Mouse (Mus musculus): ENCODE results near the gene Gpr152.
"Not testable (repeated sequence)": the region's sequence is repeated elsewhere in the genome, so short reads cannot be mapped to it uniquely, and the experiment has no call there.

Gene Gpr152

DNA sequence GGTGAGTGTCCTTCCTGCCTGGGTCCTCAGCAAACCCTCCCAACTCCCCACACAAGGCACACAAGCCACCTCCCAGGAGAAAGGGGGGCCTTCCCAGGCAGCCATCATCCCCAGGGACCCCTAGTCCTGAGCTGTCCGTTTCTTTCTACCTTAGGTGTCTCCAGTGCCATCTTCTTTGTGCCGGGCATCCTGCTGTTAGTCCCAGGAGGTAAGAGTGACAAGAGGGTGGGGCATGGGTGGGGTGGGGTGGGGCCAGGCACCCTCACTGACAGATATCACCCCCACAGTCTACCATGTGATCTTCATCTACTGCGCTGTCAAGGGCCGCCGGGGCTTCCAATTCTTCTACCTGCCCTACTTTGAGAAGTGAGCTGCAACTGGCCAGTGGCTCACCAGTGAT is 8.5 kb upstream of the Gpr152 start:
- DNase-seq (ENCODE audit: low spot score in 2 of 2) = no peak

DNA sequence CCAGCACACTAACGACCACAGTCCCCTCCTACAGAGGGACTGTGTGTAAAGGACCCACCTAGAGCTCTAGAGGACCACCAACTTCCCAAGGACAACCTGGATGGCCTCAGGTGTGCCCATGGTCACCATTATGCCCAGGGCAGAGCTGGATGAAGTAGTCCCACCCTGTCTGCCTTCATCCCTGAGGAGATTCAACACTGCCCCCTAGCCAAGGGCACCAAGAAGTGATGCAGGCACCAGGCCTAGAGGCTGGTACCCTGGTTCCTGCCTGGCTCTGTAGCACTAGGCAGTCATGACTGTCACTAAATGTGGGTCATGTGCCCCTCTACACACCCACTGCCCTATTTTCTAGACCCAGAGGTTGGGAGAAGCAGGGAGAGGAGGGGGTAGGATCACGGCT is 7.8 kb upstream of the Gpr152 start:
- DNase-seq (ENCODE audit: low spot score in 2 of 2) = no peak

DNA sequence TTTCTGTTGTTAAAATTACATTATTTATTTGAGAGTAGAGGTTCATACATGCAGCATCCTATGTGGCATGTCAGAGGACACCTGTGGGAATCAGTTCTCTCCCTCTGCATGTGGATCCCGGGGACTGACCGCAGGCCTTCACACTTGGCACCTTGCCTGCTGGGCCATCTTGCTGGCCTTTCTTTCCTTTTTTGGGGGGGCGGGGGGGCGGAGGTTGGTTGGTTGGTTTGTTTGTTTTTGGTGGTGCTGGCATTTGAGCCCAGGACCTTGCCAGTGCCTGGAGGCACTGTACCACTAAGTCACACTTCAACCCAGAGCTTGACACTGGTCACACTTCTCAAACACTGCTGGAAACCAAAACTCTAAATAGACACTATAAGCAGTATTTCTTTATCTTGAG is 5.2 kb upstream of the Gpr152 start:
- DNase-seq (ENCODE audit: low spot score in 2 of 2) = no peak

DNA sequence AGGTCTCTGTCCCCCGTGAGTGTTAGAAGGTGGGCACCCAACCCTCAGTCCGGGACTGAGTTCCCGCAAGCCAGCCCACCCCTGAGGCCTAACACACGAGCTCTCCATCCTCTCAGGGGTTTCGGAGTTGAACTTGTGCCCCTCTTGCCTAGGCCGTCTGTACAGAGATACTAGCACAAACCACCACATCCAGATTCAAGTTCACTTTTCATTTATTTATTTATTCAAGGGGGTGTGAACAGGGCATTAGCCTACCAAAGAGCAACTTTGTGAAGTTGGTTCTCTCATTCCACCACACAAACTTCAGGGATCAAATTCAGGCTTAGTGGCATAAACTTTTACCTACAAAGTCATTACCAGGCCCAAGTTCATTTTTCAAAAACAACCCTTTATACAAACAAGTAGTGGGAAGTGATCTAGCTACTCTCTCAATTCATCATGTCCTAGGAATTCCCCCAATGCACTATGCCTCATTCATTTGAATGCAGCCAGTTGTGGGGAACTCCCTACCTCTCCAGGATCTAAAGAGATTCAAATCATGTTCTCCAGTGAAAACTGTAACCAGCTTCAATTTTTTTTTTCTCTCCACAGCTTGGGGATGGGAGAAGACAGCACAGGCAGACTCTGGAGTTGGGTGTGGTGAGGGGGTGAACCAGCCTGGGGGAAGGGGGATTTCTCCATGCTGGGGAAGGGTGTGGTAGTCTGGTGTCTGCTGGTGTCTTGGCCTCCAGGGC is 4.2 kb upstream of the Gpr152 start:
- DNase-seq (ENCODE audit: low spot score in 2 of 2) = not testable (repeated sequence)

DNA sequence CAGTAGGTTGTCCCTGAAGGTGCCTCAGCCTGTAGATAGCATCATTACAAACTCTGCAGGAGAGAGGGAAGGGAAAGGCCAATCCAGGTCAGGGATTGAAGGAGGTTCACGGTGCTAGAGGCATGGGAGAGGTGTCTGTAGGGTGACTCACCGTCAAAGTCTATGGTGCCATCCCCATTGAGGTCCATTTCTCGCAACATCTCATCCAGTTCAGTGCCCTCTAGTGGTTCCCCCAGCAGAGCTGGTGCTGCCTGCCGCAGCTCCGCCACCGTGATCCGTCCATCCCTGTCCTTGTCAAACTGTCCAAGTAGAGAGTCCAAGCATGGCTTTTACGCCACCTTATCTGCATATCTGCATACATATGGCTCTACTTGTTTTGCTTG is 3.6 kb upstream of the Gpr152 start:
- not testable (repeated sequence) for DNase-seq (ENCODE audit: low spot score in 2 of 2)

DNA sequence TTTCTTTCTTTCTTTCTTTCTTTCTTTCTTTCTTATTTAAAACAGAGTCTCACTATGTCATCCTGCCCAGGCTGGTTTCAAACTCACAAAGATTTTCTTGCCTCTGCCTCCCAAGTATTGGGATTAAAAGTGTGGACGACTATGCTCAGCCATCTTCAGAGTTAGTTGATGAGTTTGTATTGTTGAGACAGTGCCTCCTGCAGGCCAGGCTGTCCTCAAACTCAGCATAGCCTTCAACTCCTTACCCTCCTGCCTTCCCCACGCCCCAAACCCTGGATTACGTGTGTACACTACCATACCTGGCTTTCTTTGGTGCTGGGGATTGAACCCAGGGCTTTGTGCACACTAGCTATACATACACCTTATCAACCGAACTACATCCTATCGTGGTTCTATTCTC is 3.1 kb upstream of the Gpr152 start:
- no peak for DNase-seq (ENCODE audit: low spot score in 2 of 2)

DNA sequence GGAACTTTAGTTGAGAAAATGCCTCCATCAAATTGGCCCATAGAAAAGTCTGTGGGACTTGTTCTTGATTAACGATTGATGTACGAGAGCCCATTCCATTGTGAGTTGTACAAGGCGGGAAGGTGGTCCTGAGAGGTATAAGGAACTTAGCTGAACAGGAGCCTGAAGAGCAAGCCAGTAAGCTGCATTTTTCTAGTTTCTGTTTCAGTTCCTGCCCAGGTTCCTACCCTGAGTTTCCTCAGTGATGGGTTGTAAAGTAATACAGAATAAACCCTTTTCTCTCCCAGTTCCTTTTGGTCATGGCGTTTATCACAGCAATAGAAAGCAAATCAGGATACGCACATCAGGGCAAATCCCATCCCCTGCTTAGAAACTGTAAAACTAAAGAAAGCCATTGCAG is 1.7 kb upstream of the Gpr152 start:
- no peak for DNase-seq (ENCODE audit: low spot score in 2 of 2)

DNA sequence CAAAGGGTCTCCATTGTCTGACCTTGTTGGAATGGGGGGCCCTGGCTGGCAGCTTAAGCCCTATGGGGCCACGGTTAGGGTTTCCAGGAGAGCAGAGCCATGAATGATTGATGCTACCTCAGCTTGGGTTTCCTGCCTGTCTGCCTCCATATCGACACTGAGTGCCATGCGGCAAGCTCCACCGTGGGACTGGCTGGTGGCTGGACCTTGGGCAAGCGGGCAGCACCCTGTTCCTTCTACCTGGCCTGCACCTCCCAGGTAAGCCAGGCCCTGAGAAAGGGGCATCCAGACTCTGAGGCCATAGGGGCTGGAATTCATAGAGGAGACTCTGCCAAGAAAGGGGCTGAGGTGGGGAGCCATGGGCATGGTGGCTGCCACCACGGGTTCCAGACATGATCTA is 560 bp downstream of the Gpr152 start:
- no peak for DNase-seq (ENCODE audit: low spot score in 2 of 2)

DNA sequence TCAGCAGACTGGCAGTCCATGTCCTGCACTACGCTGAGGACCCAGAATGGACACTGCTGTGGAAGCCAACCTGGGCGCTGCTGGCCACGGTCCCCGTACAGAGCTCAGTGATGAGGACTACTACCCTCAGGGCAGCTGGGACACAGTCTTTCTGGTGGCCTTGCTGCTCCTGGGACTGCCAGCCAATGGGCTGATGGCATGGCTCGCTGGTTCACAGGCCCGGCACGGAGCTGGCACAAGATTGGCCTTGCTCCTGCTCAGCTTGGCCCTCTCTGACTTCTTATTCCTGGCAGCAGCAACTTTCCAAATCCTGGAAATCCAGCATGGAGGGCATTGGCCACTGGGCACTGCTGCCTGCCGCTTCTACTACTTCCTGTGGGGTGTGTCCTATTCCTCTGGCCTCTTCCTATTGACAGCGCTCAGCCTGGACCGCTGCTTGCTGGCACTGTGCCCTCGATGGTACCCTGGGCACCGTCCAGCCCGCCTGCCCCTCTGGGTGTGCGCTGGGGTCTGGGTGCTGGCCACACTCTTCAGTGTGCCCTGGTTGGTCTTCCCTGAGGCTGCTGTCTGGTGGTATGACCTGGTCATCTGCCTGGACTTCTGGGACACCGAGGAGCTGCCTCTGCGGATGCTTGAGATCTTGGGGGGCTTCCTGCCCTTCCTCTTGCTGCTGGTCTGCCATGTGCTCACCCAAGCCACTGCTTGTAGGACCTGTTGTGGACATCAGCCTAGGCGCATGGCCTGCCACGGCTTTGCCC is 3.0 kb downstream of the Gpr152 start:
- no peak for DNase-seq (ENCODE audit: low spot score in 2 of 2)

DNA sequence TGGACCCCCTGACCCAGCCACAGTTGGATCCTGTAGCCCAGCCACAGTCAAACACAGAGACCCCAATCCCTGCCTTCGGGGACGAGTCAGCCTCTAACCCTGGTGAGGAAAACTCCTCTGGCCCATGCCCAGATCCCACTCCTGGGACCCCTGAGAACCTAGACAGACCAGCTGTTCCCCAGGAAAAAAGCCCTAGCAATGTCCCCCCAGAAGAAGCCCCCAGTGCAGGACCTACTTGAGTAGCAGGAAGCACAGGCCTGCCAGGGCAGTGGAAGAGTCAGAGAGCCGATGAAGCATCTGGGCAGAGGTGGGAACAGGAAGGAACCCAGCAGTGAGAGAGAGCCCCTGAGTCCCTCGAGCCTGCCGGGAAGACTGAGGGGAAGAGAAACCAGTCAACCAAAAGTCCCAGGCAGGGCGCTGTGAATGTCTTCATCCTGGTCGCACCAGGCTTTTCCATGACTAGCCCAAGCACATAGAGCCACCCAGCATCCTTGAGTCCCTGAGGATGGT is 4.2 kb downstream of the Gpr152 start, which contains the start of gene Cabp4:
TSS of gene Cabp4 (minus strand) at position 275 of the 510 bp plus-strand sequence.
- DNase-seq (ENCODE audit: low spot score in 2 of 2) = no peak

DNA sequence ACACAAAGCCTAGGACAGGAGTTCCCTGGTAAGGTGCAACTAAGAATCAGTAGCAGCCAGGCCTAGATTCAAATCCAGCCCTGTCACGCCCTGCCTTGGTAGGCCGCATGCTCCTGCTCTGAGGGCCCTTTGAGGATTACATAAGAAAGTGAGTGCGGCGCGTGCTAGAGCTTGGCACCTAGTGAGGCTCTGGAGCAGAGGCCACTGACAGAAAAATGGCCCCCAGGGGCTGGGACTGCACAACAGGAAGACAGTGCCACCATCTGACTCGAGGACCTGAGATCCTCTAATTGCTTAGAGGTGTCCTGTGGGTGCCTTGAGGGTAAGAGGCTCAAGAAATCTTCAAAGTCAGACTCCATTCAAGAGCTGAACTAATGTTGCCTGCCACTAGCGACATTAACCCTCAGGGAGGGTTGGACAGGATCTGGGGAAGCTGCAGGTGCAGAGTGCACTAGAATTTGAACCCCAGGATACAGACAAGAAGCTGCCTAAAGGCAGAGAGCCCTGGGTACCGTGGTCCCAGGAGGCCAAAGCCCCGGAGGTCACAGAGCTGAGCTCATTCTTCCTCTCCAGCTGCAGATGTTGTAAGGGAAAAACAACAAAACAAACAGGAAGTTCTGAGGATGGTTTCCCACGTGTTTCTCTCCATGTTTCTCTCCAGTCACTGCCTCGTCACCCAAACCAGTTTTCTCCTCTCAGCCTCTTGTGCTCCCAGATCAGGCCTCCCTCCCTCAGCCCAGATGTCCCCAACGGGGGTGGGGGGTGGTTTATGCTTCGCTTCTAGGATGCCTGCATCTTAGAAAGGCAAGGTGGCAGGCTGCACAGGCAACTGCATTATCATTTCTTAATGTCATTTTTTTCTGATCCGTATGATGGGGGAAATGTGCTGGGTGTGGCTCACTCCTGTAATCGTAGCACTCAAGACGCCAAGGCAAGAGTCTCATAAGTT is 5.2 kb downstream of the Gpr152 start:
- DNase-seq (ENCODE audit: low spot score in 2 of 2) = no peak

DNA sequence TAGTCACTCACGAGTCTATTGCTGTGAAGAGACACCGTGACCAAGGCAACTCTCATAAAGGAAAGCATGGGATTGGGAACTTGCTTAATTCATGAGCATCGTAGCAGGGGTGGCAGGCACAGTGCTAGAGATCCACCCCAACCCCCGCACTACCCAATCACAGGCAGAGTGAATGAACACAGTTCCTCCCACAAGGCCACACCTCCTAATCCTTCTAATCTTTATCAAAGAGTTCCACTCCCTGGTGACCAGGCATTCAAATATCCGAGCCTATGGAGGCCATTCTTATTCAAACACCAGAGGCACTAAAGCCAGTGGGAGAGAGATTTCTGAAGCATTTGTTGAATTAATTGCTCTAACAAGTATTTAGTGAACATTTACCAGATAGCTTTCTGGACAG is 6.3 kb downstream of the Gpr152 start:
- no peak for DNase-seq (ENCODE audit: low spot score in 2 of 2)

DNA sequence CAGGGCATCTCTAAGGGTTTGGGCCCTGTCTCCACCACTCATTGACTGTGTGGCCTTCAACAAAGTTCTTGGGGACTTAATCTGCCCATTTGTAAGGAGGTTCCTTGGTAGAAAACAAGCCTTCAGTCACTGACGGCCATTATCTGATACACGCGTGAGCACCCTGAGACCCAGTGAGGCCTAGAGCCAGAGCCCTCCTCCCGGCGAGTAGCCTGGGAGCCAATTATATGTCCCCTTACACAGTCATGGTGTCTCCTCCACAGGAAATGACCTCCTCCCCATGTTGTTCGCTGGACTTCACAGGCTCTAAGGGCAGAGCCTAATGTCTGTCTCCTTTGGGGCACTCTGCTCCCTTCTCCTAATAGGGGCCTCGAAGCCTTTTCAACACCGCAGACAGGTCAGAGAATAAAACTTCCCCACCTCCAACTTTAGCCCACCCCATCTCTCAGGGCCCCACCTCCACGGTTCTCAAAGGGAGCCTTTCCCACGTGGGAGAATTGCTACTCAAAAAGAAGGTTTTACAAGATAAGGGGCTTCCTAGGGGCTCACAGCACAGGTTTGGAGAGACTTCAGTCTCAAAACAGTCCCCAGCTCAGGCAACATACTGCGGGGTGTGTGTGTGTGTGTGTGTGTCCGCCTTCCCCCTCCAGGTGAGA is 6.9 kb downstream of the Gpr152 start:
- no peak for DNase-seq (ENCODE audit: low spot score in 2 of 2)

DNA sequence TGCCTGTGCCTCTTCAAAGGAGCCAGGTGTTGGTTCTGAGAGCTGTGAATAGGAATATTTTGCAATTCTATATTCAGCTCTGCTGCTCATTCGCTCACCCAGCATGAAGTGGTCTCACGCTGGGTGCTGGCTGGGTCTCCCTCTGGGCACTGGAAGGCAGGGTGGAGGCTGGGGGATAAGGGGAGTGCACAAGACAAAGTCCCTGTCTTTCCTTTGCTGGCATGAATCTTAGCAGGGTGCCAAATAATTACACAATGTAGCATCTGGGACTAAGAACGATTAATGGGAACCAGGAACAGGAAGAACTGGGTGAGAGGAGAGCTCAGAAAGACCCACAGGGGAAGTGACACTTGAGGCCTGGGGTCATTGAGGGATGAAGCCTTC is 7.4 kb downstream of the Gpr152 start:
- no peak for DNase-seq (ENCODE audit: low spot score in 2 of 2)

DNA sequence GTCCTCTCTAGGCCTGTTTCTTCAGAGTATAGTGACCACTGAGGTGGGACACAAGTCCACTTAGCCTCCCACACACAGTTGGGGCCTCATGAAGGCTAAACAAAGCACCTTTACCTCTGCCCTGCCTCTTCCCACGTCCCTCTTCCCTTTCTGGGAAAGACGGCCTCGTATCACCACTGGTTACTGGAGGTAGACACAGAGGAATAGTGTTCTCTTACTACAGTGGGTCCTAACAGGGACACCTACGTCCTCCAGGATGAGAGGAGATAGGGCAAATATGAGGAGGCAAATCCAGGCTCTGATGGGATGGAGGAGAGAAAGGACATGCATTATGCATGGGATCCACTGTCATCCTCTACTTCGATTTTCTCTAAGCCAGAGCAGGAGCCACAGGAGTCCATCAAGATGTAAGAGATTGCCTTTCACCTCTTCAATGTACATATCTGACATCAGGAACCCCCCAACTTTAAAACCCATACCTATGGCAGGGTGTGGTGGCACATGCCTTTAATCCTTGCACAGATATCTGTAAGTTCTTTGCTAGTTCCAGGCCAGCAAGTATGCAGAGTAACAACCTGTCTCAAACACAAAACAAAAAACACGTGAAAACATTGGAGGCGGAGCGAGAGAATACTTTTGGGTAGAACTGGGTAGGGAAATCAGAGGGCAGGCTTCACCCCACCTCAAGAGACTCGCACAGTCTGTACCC is 8.3 kb downstream of the Gpr152 start:
- DNase-seq (ENCODE audit: low spot score in 2 of 2) = no peak

DNA sequence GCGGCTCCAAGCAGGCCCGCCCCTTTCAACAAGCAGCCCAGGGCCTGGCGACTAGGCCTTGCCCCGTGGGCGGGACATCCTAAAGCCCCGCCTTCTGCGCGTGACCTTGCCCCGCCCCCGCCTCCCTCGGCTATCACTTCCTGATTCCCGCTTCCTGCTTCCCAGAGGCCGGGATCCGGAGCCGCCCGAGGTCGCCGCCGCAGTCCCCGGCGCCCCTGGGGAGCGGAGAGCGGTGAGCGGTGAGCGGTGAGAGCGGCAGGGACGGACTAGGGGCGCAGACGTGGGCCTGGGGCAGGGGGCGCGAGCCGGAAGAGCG is 8.9 kb downstream of the Gpr152 start, which contains the start of gene Coro1b:
TSS of gene Coro1b (plus strand) at position 129 of the 316 bp plus-strand sequence.
- DNase-seq (ENCODE audit: low spot score in 2 of 2) = peak; percentile 92 to 94

DNA sequence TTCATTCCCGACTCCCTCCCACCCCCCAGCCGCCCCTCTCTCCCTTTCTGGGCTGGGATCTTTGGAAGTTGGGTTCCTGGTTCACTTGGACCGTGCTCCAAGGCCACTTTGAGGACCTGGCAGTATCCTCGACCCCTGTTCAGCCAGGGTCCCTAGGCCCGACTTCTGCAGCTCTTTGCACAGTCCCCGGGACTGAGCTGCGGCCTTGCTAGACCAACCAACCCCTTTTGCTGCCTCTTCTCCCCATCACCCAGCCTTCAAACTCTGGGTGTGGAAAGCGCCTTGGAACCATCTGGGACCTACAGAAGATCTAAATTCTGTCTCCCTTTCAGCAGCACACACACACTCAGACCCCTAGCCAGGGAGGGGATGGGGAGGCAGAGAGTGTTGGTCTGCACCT is 9.2 kb downstream of the Gpr152 start:
- no peak for DNase-seq (ENCODE audit: low spot score in 2 of 2)

DNA sequence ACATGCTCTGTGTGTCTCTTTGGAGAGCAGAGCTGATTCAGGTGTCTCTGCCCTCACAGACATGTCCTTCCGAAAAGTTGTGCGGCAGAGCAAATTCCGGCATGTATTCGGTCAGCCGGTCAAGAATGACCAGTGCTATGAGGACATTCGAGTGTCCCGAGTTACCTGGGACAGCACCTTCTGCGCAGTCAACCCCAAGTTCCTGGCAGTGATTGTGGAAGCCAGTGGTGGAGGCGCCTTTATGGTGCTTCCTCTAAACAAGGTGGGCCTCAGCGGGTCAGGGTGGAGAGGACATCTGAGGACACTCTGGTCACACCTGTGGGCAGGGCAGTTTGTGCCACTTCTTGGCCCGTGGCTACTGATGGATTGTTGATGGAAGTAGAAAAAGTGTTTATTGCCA is 9.7 kb downstream of the Gpr152 start:
- no peak for DNase-seq (ENCODE audit: low spot score in 2 of 2)

DNA sequence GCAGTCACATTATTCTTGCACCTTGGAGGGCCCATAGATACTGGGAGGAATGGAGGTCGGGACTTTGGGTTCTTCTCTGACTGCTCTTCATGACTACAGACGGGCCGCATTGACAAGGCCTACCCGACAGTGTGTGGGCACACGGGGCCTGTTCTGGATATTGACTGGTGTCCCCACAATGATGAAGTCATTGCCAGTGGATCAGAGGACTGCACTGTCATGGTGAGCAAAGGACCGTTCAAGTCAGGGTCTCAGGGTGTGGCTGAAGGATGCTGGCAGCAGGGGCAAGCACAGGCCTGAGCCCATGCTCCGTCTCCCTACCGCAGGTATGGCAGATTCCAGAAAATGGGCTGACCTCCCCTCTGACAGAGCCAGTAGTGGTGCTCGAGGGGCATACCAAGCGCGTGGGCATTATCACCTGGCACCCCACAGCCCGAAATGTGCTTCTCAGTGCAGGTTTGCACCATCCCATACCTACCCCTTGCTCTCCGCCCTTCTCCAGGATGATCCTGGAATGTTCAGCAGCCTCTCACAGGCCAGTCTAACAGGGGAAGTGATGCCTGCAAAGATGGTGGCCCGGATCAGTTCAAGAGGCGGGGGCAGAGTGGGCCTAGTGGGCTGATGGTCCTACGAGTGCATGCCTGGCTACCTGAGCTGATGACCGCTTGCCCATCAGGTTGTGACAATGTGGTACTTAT is 10.3 kb downstream of the Gpr152 start:
- DNase-seq (ENCODE audit: low spot score in 2 of 2) = no peak
